Mouse (Mus musculus): ENCODE measurements around the gene Ubr7.

Gene Ubr7

DNA sequence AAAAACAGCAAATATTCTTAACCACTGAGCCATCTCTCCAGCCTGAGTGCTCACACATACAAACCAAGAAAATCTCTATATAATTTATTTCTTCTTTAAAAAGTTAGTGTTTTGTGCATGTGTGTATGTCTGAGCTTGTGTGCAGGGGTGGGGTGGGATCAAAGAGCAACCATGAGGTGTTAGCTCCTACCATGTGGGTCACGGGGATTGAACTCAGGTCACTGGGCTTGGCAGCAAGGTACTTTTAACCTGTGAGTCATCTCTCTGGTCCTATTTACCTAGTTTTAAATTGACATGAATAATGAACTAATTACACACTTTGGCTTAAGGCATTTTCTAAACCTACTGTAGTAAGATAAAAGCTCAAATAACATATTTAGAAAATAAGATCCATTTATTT, 68.6 kb downstream of the Ubr7 start:
- no peak for DNase-seq (ENCODE audit: low spot score)

- no peak for DNase-seq (ENCODE audit: low spot score)
These were observed 69.4 kb downstream of the Ubr7 start for GRCm38 (mm10) chr12:102827119-102827518.
